Mouse (Mus musculus) frontal cortex, adult (tissue): ENCODE measurements around the gene Dyrk3.
"Not testable (repeated sequence)": the region's sequence is repeated elsewhere in the genome, so short reads cannot be mapped to it uniquely, and the experiment has no call there.

Experiments used
- ATAC-seq: cut with Nextera tagmentation; 2 replicates; pipeline ENCODE4 v1.9.2; 2017; ENCODE audit warnings: mild to moderate bottlenecking, moderate library complexity, mixed read lengths; ENCODE audit not compliant: low TSS enrichment

The Dyrk3 gene

GRCm38 (mm10) chr1:131138191-131139016, at the start of gene Dyrk3:
Gene Dyrk3, minus strand, starts transcription at chr1:131138340.
- ATAC-seq = peak; percentile 91

GRCm38 (mm10) chr1:131187856-131188255, 49.7 kb upstream of the Dyrk3 start:
- no peak for ATAC-seq

- no peak for ATAC-seq
Observed at GRCm38 (mm10) chr1:131186995-131187394, 48.9 kb upstream of the Dyrk3 start.

GRCm38 (mm10) chr1:131185821-131186506, 47.8 kb upstream of the Dyrk3 start:
- ATAC-seq = peak; percentile 60

GRCm38 (mm10) chr1:131184956-131185660, 47.0 kb upstream of the Dyrk3 start:
- no peak for ATAC-seq

- ATAC-seq = peak; percentile 33
Observed at GRCm38 (mm10) chr1:131184253-131184955, 46.3 kb upstream of the Dyrk3 start.

GRCm38 (mm10) chr1:131183201-131183600, 45.1 kb upstream of the Dyrk3 start:
- ATAC-seq = no peak

- ATAC-seq = peak; percentile 38
Observed at GRCm38 (mm10) chr1:131181642-131182527, 43.7 kb upstream of the Dyrk3 start.

GRCm38 (mm10) chr1:131180386-131180785, 42.2 kb upstream of the Dyrk3 start:
- ATAC-seq = no peak

GRCm38 (mm10) chr1:131178083-131178482, 39.9 kb upstream of the Dyrk3 start:
- no peak for ATAC-seq

GRCm38 (mm10) chr1:131177249-131177648, 39.1 kb upstream of the Dyrk3 start:
- ATAC-seq = no peak

- no peak for ATAC-seq
Observed at GRCm38 (mm10) chr1:131175819-131176218, 37.7 kb upstream of the Dyrk3 start.

GRCm38 (mm10) chr1:131175189-131175588, 37.0 kb upstream of the Dyrk3 start:
- ATAC-seq = no peak

GRCm38 (mm10) chr1:131174299-131174861, 36.2 kb upstream of the Dyrk3 start:
- ATAC-seq = no peak

- ATAC-seq = peak; percentile 57
Observed at GRCm38 (mm10) chr1:131173809-131174208, 35.7 kb upstream of the Dyrk3 start.

- no peak for ATAC-seq
Observed at GRCm38 (mm10) chr1:131173001-131173400, 34.9 kb upstream of the Dyrk3 start.

- ATAC-seq = peak; percentile 94
Observed at GRCm38 (mm10) chr1:131167612-131168011, 29.5 kb upstream of the Dyrk3 start.

GRCm38 (mm10) chr1:131164427-131164826, 26.3 kb upstream of the Dyrk3 start:
- ATAC-seq = no peak

- ATAC-seq = no peak
Observed at GRCm38 (mm10) chr1:131161091-131161490, 23.0 kb upstream of the Dyrk3 start.

GRCm38 (mm10) chr1:131159573-131160327, 21.6 kb upstream of the Dyrk3 start:
- ATAC-seq = not testable (repeated sequence)
